Mouse (Mus musculus): ENCODE results near the gene Rsph1. TPM values are rescaled to one million over a fixed set of nuclear protein-coding genes. Genes with fewer than 3 reads are reported as not detected.

Gene Rsph1
- polyA plus RNA-seq, 1 experiment, result 3.6 TPM

- peaks cover 4% of the 10 kb centered on the region for H3K4me1 ChIP-seq (ENCODE audit: control insufficient read depth, insufficient read depth, low read length)
- H3K27ac ChIP-seq (ENCODE audit: insufficient read depth, low read length), result no peak overlapping the region
- TF ChIP-seq CTCF (IDR thresholded peaks at IDR 0.05; ENCODE audit: extremely low read depth, insufficient read depth, low read length), result peak; percentile 41
- TF ChIP-seq POLR2A (IDR thresholded peaks at IDR 0.05; ENCODE audit: extremely low read depth, insufficient read depth, low read length), result no peak
- no peak overlapping the region for H3K4me3 ChIP-seq (ENCODE audit: insufficient read depth, low read length)
These were observed 40.5 kb upstream of the Rsph1 start for GRCm38 (mm10) chr17:31317521-31318272.

- Histone ChIP-seq H3K4me3 (ENCODE audit: insufficient read depth, low read length) (no peak overlapping the region), H3K4me1 (ENCODE audit: control insufficient read depth, insufficient read depth, low read length) (peaks cover 4% of the 10 kb centered on the region), H3K27ac (ENCODE audit: insufficient read depth, low read length) (no peak overlapping the region)
- no peak for TF ChIP-seq POLR2A (IDR thresholded peaks at IDR 0.05; ENCODE audit: extremely low read depth, insufficient read depth, low read length)
- no peak for TF ChIP-seq CTCF (IDR thresholded peaks at IDR 0.05; ENCODE audit: extremely low read depth, insufficient read depth, low read length)
These were observed 39.8 kb upstream of the Rsph1 start for GRCm38 (mm10) chr17:31316998-31317397.

GRCm38 (mm10) chr17:31315993-31316392, 38.8 kb upstream of the Rsph1 start:
- H3K4me3 ChIP-seq (ENCODE audit: insufficient read depth, low read length), result no peak overlapping the region
- no peaks in the 10 kb centered on the region for H3K4me1 ChIP-seq (ENCODE audit: control insufficient read depth, insufficient read depth, low read length)
- TF ChIP-seq CTCF (IDR thresholded peaks at IDR 0.05; ENCODE audit: extremely low read depth, insufficient read depth, low read length), result no peak
- TF ChIP-seq POLR2A (IDR thresholded peaks at IDR 0.05; ENCODE audit: extremely low read depth, insufficient read depth, low read length), result no peak

GRCm38 (mm10) chr17:31315046-31315792, 38.0 kb upstream of the Rsph1 start:
- Histone ChIP-seq H3K4me3 (ENCODE audit: insufficient read depth, low read length) (no peak overlapping the region), H3K27ac (ENCODE audit: insufficient read depth, low read length) (no peak overlapping the region), H3K4me1 (ENCODE audit: control insufficient read depth, insufficient read depth, low read length) (no peaks in the 10 kb centered on the region)
- no peak for TF ChIP-seq POLR2A (IDR thresholded peaks at IDR 0.05; ENCODE audit: extremely low read depth, insufficient read depth, low read length)
- TF ChIP-seq CTCF (IDR thresholded peaks at IDR 0.05; ENCODE audit: extremely low read depth, insufficient read depth, low read length), result no peak

More at GRCm38 (mm10) chr17:31315993-31316392, 38.8 kb upstream of the Rsph1 start:
- H3K27ac ChIP-seq (ENCODE audit: insufficient read depth, low read length), result no peak overlapping the region

GRCm38 (mm10) chr17:31312648-31313047, 35.5 kb upstream of the Rsph1 start:
- no peak for TF ChIP-seq POLR2A (IDR thresholded peaks at IDR 0.05; ENCODE audit: extremely low read depth, insufficient read depth, low read length)
- TF ChIP-seq CTCF (IDR thresholded peaks at IDR 0.05; ENCODE audit: extremely low read depth, insufficient read depth, low read length), result no peak

GRCm38 (mm10) chr17:31311047-31311446, 33.9 kb upstream of the Rsph1 start:
- H3K27ac ChIP-seq (ENCODE audit: insufficient read depth, low read length), result no peak overlapping the region
- H3K4me3 ChIP-seq (ENCODE audit: insufficient read depth, low read length), result no peak overlapping the region
- H3K4me1 ChIP-seq (ENCODE audit: control insufficient read depth, insufficient read depth, low read length), result no peaks in the 10 kb centered on the region
- TF ChIP-seq CTCF (IDR thresholded peaks at IDR 0.05; ENCODE audit: extremely low read depth, insufficient read depth, low read length) (no peak), POLR2A (IDR thresholded peaks at IDR 0.05; ENCODE audit: extremely low read depth, insufficient read depth, low read length) (no peak)

More at GRCm38 (mm10) chr17:31312648-31313047, 35.5 kb upstream of the Rsph1 start:
- no peak overlapping the region for H3K4me3 ChIP-seq (ENCODE audit: insufficient read depth, low read length)
- H3K27ac ChIP-seq (ENCODE audit: insufficient read depth, low read length), result no peak overlapping the region
- H3K4me1 ChIP-seq (ENCODE audit: control insufficient read depth, insufficient read depth, low read length), result no peaks in the 10 kb centered on the region

GRCm38 (mm10) chr17:31309281-31309793, 32.2 kb upstream of the Rsph1 start:
- no peak for TF ChIP-seq CTCF (IDR thresholded peaks at IDR 0.05; ENCODE audit: extremely low read depth, insufficient read depth, low read length)
- TF ChIP-seq POLR2A (IDR thresholded peaks at IDR 0.05; ENCODE audit: extremely low read depth, insufficient read depth, low read length), result no peak
- no peak overlapping the region for H3K27ac ChIP-seq (ENCODE audit: insufficient read depth, low read length)
- no peaks in the 10 kb centered on the region for H3K4me1 ChIP-seq (ENCODE audit: control insufficient read depth, insufficient read depth, low read length)
- no peak overlapping the region for H3K4me3 ChIP-seq (ENCODE audit: insufficient read depth, low read length)

- no peak overlapping the region for H3K4me3 ChIP-seq (ENCODE audit: insufficient read depth, low read length)
- no peak for TF ChIP-seq POLR2A (IDR thresholded peaks at IDR 0.05; ENCODE audit: extremely low read depth, insufficient read depth, low read length)
- TF ChIP-seq CTCF (IDR thresholded peaks at IDR 0.05; ENCODE audit: extremely low read depth, insufficient read depth, low read length), result no peak
- H3K4me1 ChIP-seq (ENCODE audit: control insufficient read depth, insufficient read depth, low read length), result no peaks in the 10 kb centered on the region
- no peak overlapping the region for H3K27ac ChIP-seq (ENCODE audit: insufficient read depth, low read length)
These were observed 31.2 kb upstream of the Rsph1 start for GRCm38 (mm10) chr17:31308291-31308816.

- Histone ChIP-seq H3K4me1 (ENCODE audit: control insufficient read depth, insufficient read depth, low read length) (no peaks in the 10 kb centered on the region), H3K4me3 (ENCODE audit: insufficient read depth, low read length) (no peak overlapping the region), H3K27ac (ENCODE audit: insufficient read depth, low read length) (no peak overlapping the region)
- TF ChIP-seq POLR2A (IDR thresholded peaks at IDR 0.05; ENCODE audit: extremely low read depth, insufficient read depth, low read length), result no peak
- TF ChIP-seq CTCF (IDR thresholded peaks at IDR 0.05; ENCODE audit: extremely low read depth, insufficient read depth, low read length), result no peak
These were observed 30.6 kb upstream of the Rsph1 start for GRCm38 (mm10) chr17:31307756-31308155.

Data from cortical plate, adult 2 months (tissue).